Mouse (Mus musculus) liver, adult 2 months (tissue): ENCODE data around the gene Cdh9.

Experiments used
- CTCF ChIP-seq: fragments of 200-500 bp; IDR thresholded peaks from 2 replicates; pipeline ENCODE4 v1.5.1; 2011; ENCODE audit warnings: low read depth, low read length, control low read depth
- POLR2A ChIP-seq: fragments of 200-500 bp; IDR thresholded peaks from 2 replicates; pipeline ENCODE4 v1.6.1; 2011; ENCODE audit warnings: low read length, control low read depth; ENCODE audit not compliant: insufficient read depth; ENCODE audit errors: extremely low read depth

- TF ChIP-seq CTCF (no peak), POLR2A (no peak)
Observed at GRCm38 (mm10) chr15:16784575-16784974, 56.0 kb downstream of the Cdh9 start.
